Mouse (Mus musculus) heart, embryonic 14.5 days (tissue): ENCODE data around the gene Smg9. TPM values are rescaled to one million over a fixed set of nuclear protein-coding genes. Genes with fewer than 3 reads are reported as not detected.

Source experiments
- ATAC-seq: fragments of 200-750 bp; cut with Nextera tagmentation; 2 replicates; pipeline ENCODE4 v1.8.0; 2017; ENCODE audit warnings: low read depth, moderate TSS enrichment; ENCODE audit not compliant: insufficient number of reproducible peaks, insufficient read depth, low FRiP score
- H3K27ac ChIP-seq, 2 experiments: fragments of 200-500 bp in 1 of 2; fragments of 300-500 bp in 1 of 2; sonication (generic) in 1 of 2; replicated peaks in 1 of 2; 2 replicates each; pipeline ENCODE4 v1.5.1; 2012 to 2014; ENCODE audit warnings: low read depth in 2 of 2, low read length in 2 of 2, control low read depth in 1 of 2, mild to moderate bottlenecking in 1 of 2, mixed read lengths in 1 of 2; ENCODE audit not compliant: control insufficient read depth in 1 of 2, insufficient read depth in 1 of 2
- H3K27me3 ChIP-seq: fragments of 300-500 bp; sonication (generic); 2 replicates; pipeline ENCODE4 v1.6.1; 2014; ENCODE audit warnings: mild to moderate bottlenecking, low read length, control low read depth; ENCODE audit not compliant: control insufficient read depth, insufficient read depth
- H3K36me3 ChIP-seq: fragments of 300-500 bp; sonication (generic); 2 replicates; pipeline ENCODE4 v1.6.1; 2014; ENCODE audit warnings: mild to moderate bottlenecking, control low read depth, low read length, mixed read lengths; ENCODE audit not compliant: control insufficient read depth, insufficient read depth
- H3K4me1 ChIP-seq, 2 experiments: fragments of 200-500 bp in 1 of 2; fragments of 300-500 bp in 1 of 2; sonication (generic) in 1 of 2; 2 replicates each; pipeline ENCODE4 v1.6.1; 2012 to 2014; ENCODE audit warnings: low read length in 2 of 2, control low read depth in 1 of 2, mixed read lengths in 1 of 2; ENCODE audit not compliant: control insufficient read depth in 2 of 2, insufficient read depth in 2 of 2
- H3K4me2 ChIP-seq: fragments of 300-500 bp; sonication (generic); 2 replicates; pipeline ENCODE4 v1.6.1; 2014; ENCODE audit warnings: mild to moderate bottlenecking, low read length
- H3K4me3 ChIP-seq, 2 experiments: fragments of 200-500 bp in 1 of 2; fragments of 300-500 bp in 1 of 2; sonication (generic) in 1 of 2; 2 replicates each; pipeline ENCODE4 v1.5.1; 2012 to 2014; ENCODE audit warnings: low read length in 2 of 2, mild to moderate bottlenecking in 2 of 2, control low read depth in 1 of 2, low read depth in 1 of 2, moderate library complexity in 1 of 2; ENCODE audit not compliant: control insufficient read depth in 1 of 2, insufficient read depth in 1 of 2
- H3K9ac ChIP-seq: fragments of 300-500 bp; sonication (generic); 2 replicates; pipeline ENCODE4 v1.6.1; 2014; ENCODE audit warnings: mild to moderate bottlenecking, low read length
- H3K9me3 ChIP-seq: fragments of 300-500 bp; sonication (generic); 2 replicates; pipeline ENCODE4 v1.6.1; 2016; ENCODE audit warnings: low read length, control low read depth; ENCODE audit not compliant: control insufficient read depth
- WGBS: fragments of 180-500 bp; shearing (Covaris S2); extraction: QIAGEN DNeasy Blood & Tissue Kit; methylation state at CpG from one replicate; pipeline ENCODE4 v1.1.7; 2014; 5-methylcytosine and 5-hydroxymethylcytosine counted together
- polyA plus RNA-seq: library from polyadenylated mRNA; unstranded; fragments of >200 nt; fragmentation: Nextera tagmentation; extraction: Ambion mirVana; gene quantifications from 2 replicates; pipeline ENCODE4 v1.2.1, GENCODE M21; 2014

Gene Smg9
- polyA plus RNA-seq, 1 experiment from 2014 or later: 20.7 TPM

DNA sequence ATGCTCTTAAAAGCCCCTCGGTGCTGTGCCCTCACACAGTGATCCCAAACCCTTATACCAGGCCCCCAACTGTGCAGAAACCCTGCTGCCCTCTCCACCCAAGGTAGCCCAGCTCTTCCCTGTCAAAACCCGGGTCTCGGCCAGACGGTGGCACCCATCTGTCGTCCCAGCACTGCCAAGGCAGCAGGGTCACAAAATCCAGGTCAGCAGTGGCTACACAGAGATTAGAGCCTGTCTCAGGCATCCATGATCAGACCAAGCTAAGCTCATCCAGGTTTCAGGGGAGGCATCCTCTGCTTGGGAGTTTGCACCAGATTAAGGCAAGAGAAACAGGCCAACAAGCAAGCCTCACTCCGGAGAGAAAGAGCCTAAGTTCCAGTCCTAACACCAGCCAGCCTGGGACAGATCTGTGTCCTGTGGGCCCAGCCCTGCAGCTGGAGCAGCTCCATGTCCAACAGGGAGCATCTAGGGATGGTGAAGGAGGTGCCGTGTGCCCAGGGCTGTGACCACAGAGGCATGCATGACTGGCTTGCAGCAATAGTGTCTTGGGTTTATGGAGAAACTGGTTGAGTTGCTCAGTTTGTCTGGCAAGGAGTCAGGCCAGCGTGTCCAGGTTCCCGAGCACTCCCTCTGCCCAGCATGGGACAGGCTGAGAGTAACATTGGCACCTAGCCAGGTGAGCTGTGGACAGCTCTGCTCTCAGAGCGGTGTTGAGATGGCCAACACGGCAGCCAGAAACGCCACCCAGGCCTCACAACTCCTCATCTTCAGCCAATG is 24.7 kb downstream of the Smg9 start:
- peaks cover 26% of the 10 kb centered on the region for H3K36me3 ChIP-seq
- H3K4me2 ChIP-seq: no peak overlapping the region
- H3K27me3 ChIP-seq: no peaks in the 10 kb centered on the region
- H3K27ac ChIP-seq: 0 out of 4 replicates have a peak overlapping the region, but pooled peaks of 1 of the 2 experiments have one; percentile 43
- H3K4me1 ChIP-seq: peaks cover 20 to 22% of the 10 kb centered on the region in 2 experiments
- ATAC-seq: peak; percentile 66
- 53% methylated on average over 12 of the region's 12 CpGs for WGBS
- H3K9ac ChIP-seq: no peak overlapping the region
- no peaks in the 10 kb centered on the region for H3K9me3 ChIP-seq
- H3K4me3 ChIP-seq: no peak overlapping the region

DNA sequence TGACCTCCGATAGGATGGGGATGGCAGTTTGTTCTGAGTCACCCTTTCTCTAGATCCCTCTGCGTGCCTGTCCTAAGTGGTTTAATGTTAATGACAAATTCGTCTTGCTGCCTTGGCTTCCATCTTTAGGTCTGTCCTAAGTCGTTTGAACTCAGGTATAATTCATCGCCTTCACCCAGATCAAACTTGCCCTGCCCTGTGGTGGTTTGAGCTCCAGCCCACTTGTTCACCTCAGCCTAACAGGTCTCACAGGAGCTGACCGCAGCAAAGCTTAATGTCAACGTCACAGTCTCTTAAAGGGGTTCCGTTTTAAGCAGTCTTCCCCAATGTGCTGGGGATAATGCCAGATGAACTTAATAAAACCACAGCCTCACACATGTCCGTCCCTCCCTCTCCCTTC is 26.5 kb downstream of the Smg9 start:
- H3K9me3 ChIP-seq: no peaks in the 10 kb centered on the region
- no peak overlapping the region for H3K27ac ChIP-seq
- no peak overlapping the region for H3K4me3 ChIP-seq
- H3K27me3 ChIP-seq: no peaks in the 10 kb centered on the region
- WGBS: 76% methylated on average over 9 of the region's 9 CpGs
- ATAC-seq: no peak
- H3K9ac ChIP-seq: no peak overlapping the region
- peaks cover 19% of the 10 kb centered on the region for H3K36me3 ChIP-seq
- no peak overlapping the region for H3K4me2 ChIP-seq
- H3K4me1 ChIP-seq: peaks cover 15 to 25% of the 10 kb centered on the region in 2 experiments

DNA sequence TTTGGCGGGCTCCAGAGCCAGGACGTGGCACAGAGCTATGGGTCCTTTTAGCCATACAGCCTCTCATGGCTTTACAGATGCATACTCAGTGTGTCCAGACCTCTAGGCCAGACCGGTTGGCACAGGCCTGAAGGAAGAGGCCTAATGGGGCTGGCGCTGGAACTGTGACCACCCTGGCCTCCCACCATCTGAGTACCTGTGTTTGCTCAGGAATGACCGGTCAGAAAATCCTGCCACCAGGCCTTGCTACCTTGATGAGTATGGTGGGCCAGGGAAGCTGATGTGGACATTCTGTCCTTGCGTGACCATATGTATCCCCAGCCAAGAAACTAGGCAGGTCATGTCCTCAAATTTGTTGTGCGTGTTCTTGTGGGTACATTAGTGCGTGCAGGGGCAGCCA is 27.7 kb downstream of the Smg9 start:
- 92% methylated on average over 8 of the region's 8 CpGs for WGBS
- H3K27me3 ChIP-seq: peaks cover 2% of the 10 kb centered on the region

DNA sequence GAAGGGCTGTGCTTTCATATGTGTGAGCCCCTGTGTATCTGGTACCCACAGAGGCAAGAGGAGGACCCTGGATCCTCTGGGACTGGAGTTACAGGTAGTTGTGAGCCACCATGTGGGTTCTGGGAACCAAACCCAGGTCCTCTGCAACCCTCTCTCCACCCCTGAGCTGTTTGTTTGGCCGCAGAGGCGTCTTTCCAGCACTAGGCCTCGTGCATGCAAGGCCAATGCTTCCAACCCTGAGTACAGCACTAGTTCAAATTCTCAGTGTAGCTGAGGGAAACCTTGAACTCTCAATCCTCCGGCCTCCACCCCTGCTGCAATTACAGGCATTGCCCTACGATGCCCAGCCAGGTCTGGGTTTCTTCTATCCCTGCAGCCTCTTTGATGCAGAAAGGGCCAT is 29.3 kb downstream of the Smg9 start:
- no peaks in the 10 kb centered on the region for H3K9me3 ChIP-seq
- no peak for ATAC-seq
- H3K4me3 ChIP-seq: no peak overlapping the region
- H3K4me1 ChIP-seq: peaks cover 12 to 25% of the 10 kb centered on the region in 2 experiments
- no peak overlapping the region for H3K4me2 ChIP-seq
- H3K9ac ChIP-seq: no peak overlapping the region
- no peak overlapping the region for H3K27ac ChIP-seq
- 91% methylated on average over 5 of the region's 5 CpGs for WGBS
- H3K27me3 ChIP-seq: peaks cover 18% of the 10 kb centered on the region
- no peaks in the 10 kb centered on the region for H3K36me3 ChIP-seq

More for the DNA sequence above, 27.7 kb downstream of the Smg9 start:
- Histone ChIP-seq H3K4me3 (no peak overlapping the region), H3K4me1 (peaks cover 15 to 25% of the 10 kb centered on the region in 2 experiments), H3K27ac (no peak overlapping the region), H3K36me3 (peaks cover 13% of the 10 kb centered on the region; the same call in 1 of the 2 replicates), H3K9ac (no peak overlapping the region), H3K4me2 (no peak overlapping the region), H3K9me3 (no peaks in the 10 kb centered on the region)
- ATAC-seq: no peak

DNA sequence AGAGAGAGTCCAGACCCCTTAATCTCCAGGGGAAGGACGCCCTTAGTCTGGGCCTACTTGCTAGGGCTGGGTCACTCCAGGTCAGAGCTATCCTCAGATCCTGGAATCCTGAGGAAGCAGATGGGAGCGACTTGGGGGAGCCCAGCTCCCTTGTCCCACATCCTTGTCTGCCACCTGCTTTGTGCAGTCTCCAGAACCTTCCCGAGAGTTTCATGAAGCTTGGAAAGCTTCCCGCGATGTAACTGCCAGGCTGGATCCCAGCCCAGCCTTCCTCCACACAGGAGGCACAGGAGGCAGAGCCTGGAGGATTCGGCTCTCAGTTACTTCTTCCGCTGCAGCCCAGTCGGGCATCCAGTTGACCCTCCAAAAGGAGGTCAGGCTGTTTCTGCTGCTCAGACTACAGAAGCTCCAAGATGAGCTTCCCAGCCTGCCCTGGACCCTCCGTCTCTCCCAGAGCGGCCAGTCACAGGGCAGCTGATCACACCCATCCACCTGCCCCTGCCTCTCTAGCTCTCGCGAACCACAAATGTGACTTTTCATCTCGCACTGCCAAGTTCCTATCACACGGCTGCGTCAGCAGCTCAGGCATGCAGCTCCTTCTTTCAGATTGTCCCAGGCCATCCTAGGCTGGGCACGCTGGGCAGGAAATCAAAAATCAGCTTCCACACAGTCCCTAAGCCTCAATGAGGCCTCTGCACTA is 30.1 kb downstream of the Smg9 start:
- 0 out of 2 replicates have a peak overlapping the region, but pooled peaks have one; percentile 19 for H3K4me2 ChIP-seq
- 39% methylated on average over 16 of the region's 16 CpGs for WGBS
- H3K9ac ChIP-seq: 0 out of 2 replicates have a peak overlapping the region, but pooled peaks have one; percentile 27
- H3K36me3 ChIP-seq: no peaks in the 10 kb centered on the region
- no peaks in the 10 kb centered on the region for H3K9me3 ChIP-seq
- H3K27me3 ChIP-seq: peaks cover 21% of the 10 kb centered on the region
- H3K27ac ChIP-seq: peak overlapping the region in 1 of 2 experiments; percentile 35; a peak in 1 of 4 replicates
- H3K4me1 ChIP-seq: peaks cover 5 to 18% of the 10 kb centered on the region in 2 experiments
- ATAC-seq: peak; percentile 36; the same call in 1 of the 2 replicates
- no peak overlapping the region for H3K4me3 ChIP-seq

DNA sequence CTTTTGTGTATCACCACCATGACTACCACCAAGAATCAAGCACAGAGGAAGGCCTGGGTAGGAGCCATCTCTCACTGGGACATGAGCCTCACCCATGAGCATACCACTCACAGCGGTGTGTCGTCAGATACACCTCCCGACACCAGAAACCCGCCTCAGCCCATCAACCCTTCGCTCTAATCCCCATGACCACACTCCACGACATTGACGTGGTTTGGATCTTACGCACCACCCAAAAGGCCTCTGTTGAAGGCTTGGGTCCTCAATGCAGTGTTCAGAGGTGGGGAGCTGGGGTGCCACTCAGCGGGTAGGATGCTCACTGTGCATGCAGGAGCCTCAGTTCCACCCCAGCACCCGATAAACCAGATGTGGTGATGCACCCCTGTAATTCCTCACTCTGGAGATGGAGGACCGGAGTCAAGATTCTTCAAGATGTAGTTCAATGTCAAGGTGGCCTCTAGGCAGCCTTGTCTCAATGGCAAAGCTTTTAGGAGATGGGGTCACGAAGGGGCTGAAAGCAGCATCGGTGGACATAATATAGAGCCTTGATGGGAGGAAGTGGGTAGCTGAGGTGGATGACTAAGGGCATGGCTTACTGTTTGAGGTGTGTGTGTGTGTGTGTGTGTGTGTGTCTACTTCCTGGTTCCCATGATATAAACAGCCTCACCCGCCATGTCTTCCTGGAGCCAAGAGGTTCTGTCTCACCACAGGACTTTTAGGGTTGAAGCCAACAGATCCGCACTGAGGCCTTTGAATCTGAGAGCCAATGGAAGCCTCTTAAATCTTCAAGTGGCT is 31.3 kb downstream of the Smg9 start:
- Histone ChIP-seq H3K9ac (no peak overlapping the region), H3K4me1 (peaks cover 0 to 13% of the 10 kb centered on the region in 2 experiments; a peak in 2 of 4 replicates), H3K27me3 (peaks cover 21% of the 10 kb centered on the region), H3K9me3 (no peaks in the 10 kb centered on the region), H3K27ac (no peak overlapping the region), H3K36me3 (no peaks in the 10 kb centered on the region), H3K4me2 (no peak overlapping the region), H3K4me3 (no peak overlapping the region)
- ATAC-seq: no peak
- WGBS: 92% methylated on average over 15 of the region's 15 CpGs

DNA sequence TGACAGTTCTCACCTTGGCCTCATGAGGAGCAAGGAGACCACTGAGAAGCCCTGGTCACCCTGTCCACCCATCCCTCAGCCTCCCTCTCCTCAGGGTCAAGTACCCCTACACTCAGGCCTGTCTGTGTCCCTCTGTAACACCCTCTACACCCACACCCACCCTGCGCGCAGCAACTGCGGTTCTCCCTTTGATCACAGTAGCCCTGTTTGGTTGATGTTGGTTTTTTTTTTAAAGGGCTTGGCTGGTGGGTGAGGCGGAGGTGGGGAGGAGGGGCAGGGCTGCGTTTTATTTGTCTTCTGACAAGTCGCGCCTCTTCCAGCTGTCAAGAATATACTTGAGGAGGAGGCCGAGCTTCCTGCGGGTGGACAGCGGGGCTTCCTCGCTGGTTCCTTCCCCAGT is 32.3 kb downstream of the Smg9 start:
- ATAC-seq: no peak
- Histone ChIP-seq H3K27ac (no peak overlapping the region), H3K4me3 (no peak overlapping the region), H3K27me3 (peaks cover 21% of the 10 kb centered on the region), H3K9ac (no peak overlapping the region), H3K36me3 (no peaks in the 10 kb centered on the region), H3K4me2 (no peak overlapping the region), H3K9me3 (no peaks in the 10 kb centered on the region), H3K4me1 (peaks cover 0 to 13% of the 10 kb centered on the region in 2 experiments; a peak in 2 of 4 replicates)
- WGBS: 28% methylated on average over 11 of the region's 11 CpGs
